Mouse (Mus musculus): ENCODE data around the gene Sec23ip.

Sec23ip gene

GRCm38 (mm10) chr7:128779305-128779704, 34.6 kb downstream of the Sec23ip start:
- peak; percentile 70 for DNase-seq (ENCODE audit: low spot score)

- no peak for DNase-seq (ENCODE audit: low spot score)
Observed at GRCm38 (mm10) chr7:128781846-128782245, 37.1 kb downstream of the Sec23ip start.

- peak; percentile 9 for DNase-seq (ENCODE audit: low spot score)
Observed at GRCm38 (mm10) chr7:128790045-128790444, 45.3 kb downstream of the Sec23ip start.

- peak; percentile 3 for DNase-seq (ENCODE audit: low spot score)
Observed at GRCm38 (mm10) chr7:128793464-128793863, 48.7 kb downstream of the Sec23ip start.

- no peak for DNase-seq (ENCODE audit: low spot score)
Observed at GRCm38 (mm10) chr7:128824986-128825563, 80.3 kb downstream of the Sec23ip start.

- DNase-seq (ENCODE audit: low spot score), result no peak
Observed at GRCm38 (mm10) chr7:128832455-128833081, 87.8 kb downstream of the Sec23ip start.

GRCm38 (mm10) chr7:128833196-128833595, 88.5 kb downstream of the Sec23ip start:
- DNase-seq (ENCODE audit: low spot score), result no peak
